Mouse (Mus musculus) liver, embryonic 14.5 days (tissue): ENCODE results near the gene Mia3.

Experiments
- CTCF ChIP-seq: IDR thresholded peaks from 2 replicates; pipeline ENCODE4 v1.5.1; 2016; ENCODE audit warnings: antibody characterized with exemption, low read depth, control low read depth
- EP300 ChIP-seq: IDR thresholded peaks from 2 replicates; pipeline ENCODE4 v1.6.1; 2016; ENCODE audit warnings: antibody characterized with exemption, low read depth

DNA sequence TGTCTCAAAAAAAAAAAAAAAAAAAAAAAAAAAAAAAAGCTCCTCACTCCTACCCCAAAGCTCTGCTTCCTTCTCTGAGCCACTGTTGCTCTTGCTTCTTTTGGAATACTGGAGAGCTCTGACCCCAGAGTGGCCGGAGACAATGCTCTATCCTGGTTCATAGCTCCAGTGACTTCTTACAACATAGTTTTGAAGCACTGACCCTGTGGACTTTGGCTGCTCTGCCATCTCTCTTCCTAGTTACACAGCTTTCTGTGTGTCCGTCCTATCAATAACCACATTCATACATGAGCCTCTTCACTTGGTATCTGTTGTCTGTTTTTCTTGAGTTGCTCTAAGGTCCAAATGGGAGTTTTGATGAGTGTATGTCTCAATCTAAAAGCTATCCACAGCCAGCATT is 57.3 kb downstream of the Mia3 start:
- TF ChIP-seq CTCF: no peak
- no peak for TF ChIP-seq EP300
